Mouse (Mus musculus) liver, embryonic 16.5 days (tissue): ENCODE results near the gene Soga1. TPM values are rescaled to one million over a fixed set of nuclear protein-coding genes. Genes with fewer than 3 reads are reported as not detected.
A peak's percentile ranks its signal among the peaks of the same experiment; 100 is the strongest.

ENCODE experiments used
- ATAC-seq: fragments of 200-750 bp; cut with Nextera tagmentation; 2 replicates; pipeline ENCODE4 v1.8.0; 2017; ENCODE audit warnings: low read depth, mild to moderate bottlenecking, moderate number of reproducible peaks, moderate library complexity
- H3K27ac ChIP-seq: fragments of 300-500 bp; sonication (generic); 2 replicates; pipeline ENCODE4 v1.5.1; 2014; ENCODE audit warnings: mild to moderate bottlenecking, low read length
- H3K27me3 ChIP-seq: fragments of 300-500 bp; sonication (generic); 2 replicates; pipeline ENCODE4 v1.6.1; 2014; ENCODE audit warnings: low read depth, low read length, mixed read lengths; ENCODE audit not compliant: control insufficient read depth, insufficient read depth
- H3K36me3 ChIP-seq: fragments of 300-500 bp; sonication (generic); 2 replicates; pipeline ENCODE4 v1.6.1; 2014; ENCODE audit warnings: mild to moderate bottlenecking; ENCODE audit not compliant: control insufficient read depth, insufficient read depth
- H3K4me1 ChIP-seq: fragments of 300-500 bp; sonication (generic); 2 replicates; pipeline ENCODE4 v1.6.1; 2014; ENCODE audit warnings: low read depth, low read length, mixed read lengths; ENCODE audit not compliant: control insufficient read depth
- H3K4me2 ChIP-seq: fragments of 300-500 bp; sonication (generic); 2 replicates; pipeline ENCODE4 v1.6.1; 2014; ENCODE audit warnings: low read depth, low read length, mixed read lengths
- H3K4me3 ChIP-seq: fragments of 300-500 bp; sonication (generic); 2 replicates; pipeline ENCODE4 v1.5.1; 2014; ENCODE audit warnings: low read depth, mild to moderate bottlenecking, low read length
- H3K9ac ChIP-seq: fragments of 300-500 bp; sonication (generic); 2 replicates; pipeline ENCODE4 v1.6.1; 2014; ENCODE audit warnings: low read depth, low read length
- H3K9me3 ChIP-seq: fragments of 300-500 bp; sonication (generic); replicated peaks from 2 replicates; pipeline ENCODE4 v1.6.1; 2016; ENCODE audit warnings: low read length; ENCODE audit not compliant: control insufficient read depth
- WGBS: fragments of 180-500 bp; shearing (Covaris S2); extraction: QIAGEN DNeasy Blood & Tissue Kit; methylation state at CpG from one replicate; pipeline ENCODE4 v1.1.7; 2014; ENCODE audit not compliant: insufficient replicate concordance; 5-methylcytosine and 5-hydroxymethylcytosine counted together
- polyA plus RNA-seq: library from polyadenylated mRNA; unstranded; fragments of >200 nt; fragmentation: Nextera tagmentation; extraction: Ambion mirVana; gene quantifications from 2 replicates; pipeline ENCODE4 v1.2.1, GENCODE M21; 2015

Gene Soga1
- polyA plus RNA-seq, 1 experiment from 2014 or later = 1.8 TPM

DNA sequence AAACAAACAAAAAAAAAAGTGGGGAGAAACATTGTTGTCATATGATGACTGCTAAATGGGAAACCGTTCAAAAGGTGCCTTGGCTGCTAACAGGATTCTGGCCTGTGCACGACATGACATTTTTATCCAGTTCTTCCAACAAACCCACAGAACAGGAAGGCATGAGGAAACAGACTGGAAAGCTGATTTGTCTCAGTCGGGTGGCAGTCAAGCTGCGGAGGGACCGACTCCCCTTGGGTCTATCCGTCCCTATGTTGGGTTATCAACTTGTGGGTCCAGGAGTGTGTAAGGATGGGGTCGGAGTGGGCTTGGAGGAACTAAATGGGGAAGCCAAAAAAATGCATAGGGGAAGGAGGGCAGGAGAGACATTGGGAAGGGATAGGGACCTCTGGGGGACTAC is 37.6 kb downstream of the Soga1 start:
- Histone ChIP-seq H3K4me3 (no peak overlapping the region), H3K9me3 (no peaks in the 10 kb centered on the region), H3K27ac (no peak overlapping the region), H3K9ac (no peak overlapping the region), H3K36me3 (peaks cover 3% of the 10 kb centered on the region; the same call in 1 of the 2 replicates), H3K4me2 (no peak overlapping the region), H3K4me1 (no peaks in the 10 kb centered on the region), H3K27me3 (no peaks in the 10 kb centered on the region)
- no peak for ATAC-seq
- WGBS = 40% methylated on average over 7 of the region's 7 CpGs

DNA sequence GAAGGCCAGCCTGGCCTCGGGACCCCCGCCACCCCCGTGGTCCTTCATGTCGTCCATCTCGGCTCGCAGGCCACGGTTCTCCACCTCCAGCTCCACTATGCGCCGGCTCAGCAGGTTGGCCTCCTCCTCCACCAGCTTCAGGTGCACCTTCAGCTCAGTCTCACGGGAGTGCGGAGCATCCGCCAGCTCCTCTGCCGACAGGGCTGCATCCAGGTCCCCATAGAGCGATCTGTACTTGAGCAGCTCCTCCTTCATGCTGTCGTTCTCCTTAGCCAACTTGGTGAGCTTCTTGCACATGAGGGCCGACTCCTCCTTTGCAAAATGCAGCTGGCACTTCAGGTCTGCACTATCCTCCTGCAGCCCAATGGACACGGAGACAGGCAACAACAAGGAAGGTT is 38.4 kb downstream of the Soga1 start:
- H3K4me1 ChIP-seq = no peaks in the 10 kb centered on the region

DNA sequence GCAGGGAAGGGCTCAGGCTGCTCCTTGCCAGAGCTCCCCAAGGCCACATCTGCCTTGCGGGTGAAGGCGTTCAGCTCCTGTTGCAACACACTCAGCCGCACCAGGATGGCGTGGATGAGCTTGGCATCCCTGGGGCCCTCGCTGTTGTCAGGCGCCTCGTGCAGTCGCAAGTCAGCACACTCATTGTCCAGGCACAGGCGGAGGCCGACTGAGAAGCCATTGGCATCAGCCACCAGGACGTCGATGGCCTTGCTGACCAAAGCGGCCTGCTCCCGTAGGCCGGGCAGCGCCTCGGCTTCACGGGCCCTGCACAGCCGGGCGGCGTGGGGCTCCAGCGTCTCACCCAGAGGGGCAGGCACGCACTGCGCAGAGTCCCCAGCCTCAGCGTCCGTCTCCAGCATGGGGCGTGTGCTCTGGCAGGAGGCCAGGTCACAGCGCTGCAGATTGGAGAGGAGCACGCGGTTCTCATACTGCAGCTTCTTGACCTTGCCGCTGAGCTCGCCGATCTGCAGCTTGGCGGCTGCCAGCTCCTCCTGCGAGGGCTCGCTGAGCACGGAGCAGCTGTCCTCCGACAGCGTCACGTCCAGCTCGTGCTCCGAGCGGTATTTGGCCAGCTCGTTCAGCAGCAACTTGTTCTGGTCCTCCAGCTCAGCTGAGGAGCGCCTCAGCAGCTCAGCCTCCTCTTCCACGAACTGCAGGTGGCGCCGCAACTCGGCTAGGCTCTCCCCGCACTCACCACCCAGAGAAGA is 39.0 kb downstream of the Soga1 start:
- Histone ChIP-seq H3K4me1 (no peaks in the 10 kb centered on the region), H3K4me2 (no peak overlapping the region), H3K27me3 (no peaks in the 10 kb centered on the region), H3K27ac (no peak overlapping the region), H3K36me3 (peaks cover 3% of the 10 kb centered on the region; the same call in 1 of the 2 replicates), H3K4me3 (no peak overlapping the region), H3K9me3 (no peaks in the 10 kb centered on the region), H3K9ac (no peak overlapping the region)
- 89% methylated on average over 50 of the region's 50 CpGs for WGBS
- peak; percentile 27 for ATAC-seq

More for the DNA sequence above, 38.4 kb downstream of the Soga1 start:
- 80% methylated on average over 17 of the region's 17 CpGs for WGBS
- Histone ChIP-seq H3K9me3 (no peaks in the 10 kb centered on the region), H3K27ac (no peak overlapping the region), H3K9ac (no peak overlapping the region), H3K36me3 (peaks cover 3% of the 10 kb centered on the region; the same call in 1 of the 2 replicates), H3K4me2 (no peak overlapping the region), H3K27me3 (no peaks in the 10 kb centered on the region), H3K4me3 (no peak overlapping the region)
- ATAC-seq = no peak

DNA sequence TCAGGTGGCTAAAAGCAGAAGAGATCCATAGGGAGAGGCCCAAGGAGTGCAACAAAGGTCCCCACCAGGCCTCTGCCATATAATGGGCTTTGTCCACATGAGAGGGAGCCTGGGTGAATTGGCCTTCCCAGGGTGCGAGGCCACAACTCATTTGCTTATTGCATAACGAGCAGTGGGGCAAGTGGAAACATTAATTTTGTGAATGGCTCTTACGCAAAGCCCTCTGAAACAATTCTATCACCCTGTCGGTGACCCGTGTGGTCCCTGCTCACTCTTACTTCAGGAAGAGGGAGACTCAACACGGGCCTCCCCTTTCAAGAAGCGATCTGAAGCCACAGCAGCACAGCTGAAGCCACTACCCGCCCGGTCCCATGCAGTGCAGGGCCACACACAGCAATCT is 41.8 kb downstream of the Soga1 start:
- Histone ChIP-seq H3K4me3 (no peak overlapping the region), H3K27ac (no peak overlapping the region), H3K9me3 (no peaks in the 10 kb centered on the region), H3K27me3 (no peaks in the 10 kb centered on the region), H3K36me3 (peaks cover 3% of the 10 kb centered on the region; the same call in 1 of the 2 replicates), H3K4me1 (no peaks in the 10 kb centered on the region), H3K4me2 (no peak overlapping the region), H3K9ac (no peak overlapping the region)
- ATAC-seq = no peak
- 63% methylated on average over 9 of the region's 9 CpGs for WGBS

DNA sequence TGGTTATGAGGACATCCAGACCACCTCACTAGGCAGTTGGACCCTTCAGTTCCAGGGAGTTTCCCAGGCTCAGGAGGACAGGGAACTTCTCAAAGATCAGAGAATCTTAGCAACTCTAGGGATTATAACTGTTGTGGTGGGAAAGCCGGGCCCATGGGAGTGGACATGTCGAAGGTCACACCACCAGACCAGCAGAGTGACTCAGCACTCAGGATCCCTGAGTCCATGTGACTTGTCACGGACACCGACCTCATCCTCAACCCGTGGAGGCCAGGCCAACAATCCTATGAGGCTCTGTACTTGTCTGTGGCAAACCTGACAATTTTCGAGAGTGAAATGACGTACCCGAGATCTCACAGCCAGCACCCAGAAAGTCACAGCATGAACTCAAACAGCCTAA is 42.7 kb downstream of the Soga1 start:
- no peak overlapping the region for H3K27ac ChIP-seq
- H3K4me1 ChIP-seq = no peaks in the 10 kb centered on the region
- no peaks in the 10 kb centered on the region for H3K9me3 ChIP-seq
- no peaks in the 10 kb centered on the region for H3K27me3 ChIP-seq
- peaks cover 3% of the 10 kb centered on the region; the same call in 1 of the 2 replicates for H3K36me3 ChIP-seq
- H3K4me2 ChIP-seq = no peak overlapping the region
- WGBS = 74% methylated on average over 8 of the region's 8 CpGs
- no peak for ATAC-seq
- no peak overlapping the region for H3K4me3 ChIP-seq
- no peak overlapping the region for H3K9ac ChIP-seq

DNA sequence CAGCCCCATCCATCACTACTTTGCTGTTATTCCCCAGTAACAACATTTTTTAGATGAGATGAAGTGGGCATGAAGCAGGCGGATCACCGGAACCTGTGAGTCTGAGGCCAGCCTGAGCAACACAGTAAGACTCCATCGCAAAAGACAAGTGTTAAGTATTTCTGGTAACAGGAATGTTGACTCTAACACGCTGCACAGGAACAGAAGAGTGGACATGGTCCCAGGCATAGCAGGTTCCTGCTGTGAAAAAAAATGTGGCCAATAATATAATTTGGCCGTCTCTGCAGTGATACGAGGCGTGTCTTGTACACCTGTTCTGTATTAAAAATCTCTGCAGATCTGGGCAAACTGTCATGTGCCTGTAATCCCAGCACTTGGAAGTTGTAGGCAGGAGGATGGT is 43.7 kb downstream of the Soga1 start:
- H3K4me3 ChIP-seq = no peak overlapping the region
- H3K36me3 ChIP-seq = peaks cover 3% of the 10 kb centered on the region; the same call in 1 of the 2 replicates
- no peak overlapping the region for H3K27ac ChIP-seq
- H3K9me3 ChIP-seq = no peaks in the 10 kb centered on the region
- no peak overlapping the region for H3K9ac ChIP-seq
- WGBS = 81% methylated on average over 7 of the region's 7 CpGs
- peaks cover 3% of the 10 kb centered on the region; the same call in 1 of the 2 replicates for H3K4me1 ChIP-seq
- H3K27me3 ChIP-seq = no peaks in the 10 kb centered on the region
- no peak for ATAC-seq
- no peak overlapping the region for H3K4me2 ChIP-seq

DNA sequence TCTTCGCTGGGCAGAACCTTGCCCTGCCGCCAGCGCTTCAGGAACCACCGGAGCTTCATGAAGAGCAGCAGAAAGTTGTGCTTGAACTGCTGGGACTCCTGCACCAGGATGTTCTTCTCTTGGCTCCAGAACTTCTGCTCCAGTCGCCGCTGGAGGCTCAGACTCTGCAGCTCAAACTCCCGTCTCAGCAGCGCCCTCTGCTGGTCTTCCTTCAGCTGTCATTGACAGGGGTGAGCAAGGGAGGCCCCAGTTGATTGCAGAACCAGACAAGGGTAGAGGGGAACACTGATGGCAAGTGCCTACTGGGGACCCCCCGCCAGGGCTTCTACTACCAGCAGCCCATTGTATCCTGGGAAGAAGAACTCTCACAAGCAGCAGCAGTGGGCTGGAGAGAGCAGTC is 48.2 kb downstream of the Soga1 start:
- H3K4me1 ChIP-seq = peaks cover 31% of the 10 kb centered on the region
- no peaks in the 10 kb centered on the region for H3K27me3 ChIP-seq
- H3K9ac ChIP-seq = no peak overlapping the region
- peaks cover 6% of the 10 kb centered on the region; the same call in 1 of the 2 replicates for H3K36me3 ChIP-seq
- 28% methylated on average over 9 of the region's 9 CpGs for WGBS
- no peak for ATAC-seq
- H3K4me3 ChIP-seq = no peak overlapping the region
- no peak overlapping the region for H3K4me2 ChIP-seq
- no peak overlapping the region for H3K27ac ChIP-seq
- no peaks in the 10 kb centered on the region for H3K9me3 ChIP-seq

DNA sequence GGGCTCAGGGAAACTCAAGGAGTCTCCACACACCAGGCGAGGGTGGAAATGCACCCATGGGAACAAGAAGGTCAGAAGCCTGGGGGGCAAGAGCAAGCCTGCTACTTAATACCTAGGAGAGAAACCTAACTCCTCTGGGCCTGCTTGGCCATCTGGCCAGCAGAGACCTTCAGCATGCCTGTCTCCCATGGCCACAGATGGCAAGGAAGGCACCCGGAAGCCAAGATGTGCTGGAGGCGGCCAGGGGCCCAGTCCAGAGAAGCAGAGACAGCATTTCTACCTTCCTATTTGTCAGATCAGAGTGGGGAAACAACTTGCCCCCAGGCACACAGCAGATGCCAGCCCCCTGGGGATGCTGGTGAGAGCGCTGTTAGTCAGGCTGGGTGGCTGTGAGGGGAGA is 50.8 kb downstream of the Soga1 start:
- peaks cover 31% of the 10 kb centered on the region for H3K4me1 ChIP-seq
- 76% methylated on average over 4 of the region's 4 CpGs for WGBS
- H3K36me3 ChIP-seq = peaks cover 21% of the 10 kb centered on the region
- H3K9me3 ChIP-seq = peaks cover 6% of the 10 kb centered on the region
- H3K27ac ChIP-seq = peak overlapping the region; percentile 89
- peak overlapping the region; percentile 61 for H3K4me3 ChIP-seq
- peak overlapping the region; percentile 60 for H3K9ac ChIP-seq
- H3K27me3 ChIP-seq = no peaks in the 10 kb centered on the region
- peak overlapping the region; percentile 82 for H3K4me2 ChIP-seq
- ATAC-seq = no peak
